Mouse (Mus musculus): Measurements from ENCODE around the gene Tbc1d9. TPM values are rescaled to one million over a fixed set of nuclear protein-coding genes. Genes with fewer than 3 reads are reported as not detected.

Gene Tbc1d9
- total and polyA plus RNA-seq, 2 experiments from 2014 or later: 17.1 to 107 TPM

DNA sequence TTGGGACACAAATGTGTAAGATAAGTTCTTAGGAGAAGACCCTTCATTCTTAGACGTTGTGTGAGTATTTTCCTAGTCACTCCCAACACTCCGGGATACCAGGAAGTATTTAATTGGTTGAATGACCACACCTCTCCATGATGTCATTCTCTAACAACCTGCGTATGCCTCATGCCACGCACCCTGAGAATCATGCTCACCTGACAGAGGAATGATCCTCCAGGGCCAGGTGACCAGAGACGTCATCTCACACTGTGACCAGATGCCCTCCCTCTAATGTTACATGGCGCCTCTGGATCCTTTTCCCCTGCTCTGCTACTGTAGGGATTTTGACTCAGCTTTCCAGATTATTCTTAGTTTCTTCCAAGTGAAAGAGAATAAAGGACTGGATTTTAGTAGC is 16.0 kb upstream of the Tbc1d9 start:
- 92% methylated on average over 6 of the region's 6 CpGs for WGBS
- no peaks in the 10 kb centered on the region for H3K27me3 ChIP-seq (ENCODE audit: insufficient read depth, low read length)
- no peak overlapping the region for H3K27ac ChIP-seq (ENCODE audit: low read depth, low read length)
- no peaks in the 10 kb centered on the region for H3K9me3 ChIP-seq (ENCODE audit: low read length)
- ATAC-seq (no peak), DNase-seq (no peak)
- no peak for TF ChIP-seq CTCF (IDR thresholded peaks at IDR 0.05; ENCODE audit: low read depth)
- H3K4me2 ChIP-seq (ENCODE audit: low read depth): no peak overlapping the region
- no peaks in the 10 kb centered on the region for H3K36me3 ChIP-seq (ENCODE audit: insufficient read depth)
- no peak overlapping the region for H3K9ac ChIP-seq
- H3K4me1 ChIP-seq (ENCODE audit: insufficient read depth): no peaks in the 10 kb centered on the region
- H3K4me3 ChIP-seq (ENCODE audit: low read depth, low read length): no peak overlapping the region

DNA sequence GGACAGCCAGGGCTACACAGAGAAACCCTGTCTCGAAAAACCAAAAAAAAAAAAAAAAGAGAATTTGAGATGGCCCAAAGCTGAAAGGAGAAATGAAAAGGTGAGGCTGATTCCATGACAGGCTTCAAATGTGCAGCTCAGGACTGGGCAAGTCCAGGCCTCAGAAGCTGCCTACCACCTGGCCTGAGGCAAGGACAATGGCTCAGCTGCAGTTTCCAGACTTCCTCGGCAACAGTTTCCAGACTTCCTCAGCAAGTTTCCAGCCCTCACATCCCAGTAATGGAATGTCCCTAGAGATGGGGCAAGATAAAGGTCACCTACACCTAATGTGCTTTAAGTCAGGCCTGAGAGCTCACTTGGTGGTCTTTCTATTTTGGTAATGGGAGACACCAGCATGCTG is 13.1 kb upstream of the Tbc1d9 start:
- Histone ChIP-seq H3K36me3 (ENCODE audit: insufficient read depth) (no peaks in the 10 kb centered on the region), H3K4me3 (ENCODE audit: low read depth, low read length) (no peak overlapping the region), H3K9me3 (ENCODE audit: low read length) (no peaks in the 10 kb centered on the region), H3K4me1 (ENCODE audit: insufficient read depth) (no peaks in the 10 kb centered on the region), H3K27me3 (ENCODE audit: insufficient read depth, low read length) (no peaks in the 10 kb centered on the region), H3K9ac (no peak overlapping the region), H3K27ac (ENCODE audit: low read depth, low read length) (no peak overlapping the region), H3K4me2 (ENCODE audit: low read depth) (no peak overlapping the region)
- DNase-seq: no peak
- ATAC-seq: no peak
- TF ChIP-seq CTCF (IDR thresholded peaks at IDR 0.05; ENCODE audit: low read depth): no peak
- 74% methylated on average over 1 of the region's 2 CpGs for WGBS

DNA sequence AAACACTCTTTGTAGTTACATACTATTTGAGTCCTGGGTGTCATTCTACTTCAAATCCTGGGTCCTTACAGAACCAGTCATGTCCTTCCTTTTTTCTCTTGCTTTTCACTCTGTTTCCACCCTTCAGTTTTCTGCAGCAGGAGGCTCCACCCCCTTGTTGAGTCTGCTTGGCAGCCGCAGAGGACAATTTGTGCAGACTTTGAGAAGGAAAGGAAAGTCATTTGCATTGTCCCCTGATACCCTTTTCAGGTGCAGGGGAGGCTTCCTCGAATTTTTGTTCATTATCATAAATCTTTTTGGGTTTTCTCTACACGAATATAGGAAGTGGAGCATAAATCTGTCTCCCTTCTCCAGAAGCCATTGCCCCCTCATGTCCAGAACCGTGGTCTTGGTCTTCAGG is 12.7 kb upstream of the Tbc1d9 start:
- WGBS: 56% methylated on average over 4 of the region's 4 CpGs
- Histone ChIP-seq H3K4me1 (ENCODE audit: insufficient read depth) (no peaks in the 10 kb centered on the region), H3K36me3 (ENCODE audit: insufficient read depth) (no peaks in the 10 kb centered on the region), H3K27ac (ENCODE audit: low read depth, low read length) (no peak overlapping the region), H3K4me3 (ENCODE audit: low read depth, low read length) (no peak overlapping the region), H3K4me2 (ENCODE audit: low read depth) (no peak overlapping the region), H3K27me3 (ENCODE audit: insufficient read depth, low read length) (no peaks in the 10 kb centered on the region), H3K9ac (no peak overlapping the region), H3K9me3 (ENCODE audit: low read length) (no peaks in the 10 kb centered on the region)
- no peak for DNase-seq
- TF ChIP-seq CTCF (IDR thresholded peaks at IDR 0.05; ENCODE audit: low read depth): no peak
- no peak for ATAC-seq

DNA sequence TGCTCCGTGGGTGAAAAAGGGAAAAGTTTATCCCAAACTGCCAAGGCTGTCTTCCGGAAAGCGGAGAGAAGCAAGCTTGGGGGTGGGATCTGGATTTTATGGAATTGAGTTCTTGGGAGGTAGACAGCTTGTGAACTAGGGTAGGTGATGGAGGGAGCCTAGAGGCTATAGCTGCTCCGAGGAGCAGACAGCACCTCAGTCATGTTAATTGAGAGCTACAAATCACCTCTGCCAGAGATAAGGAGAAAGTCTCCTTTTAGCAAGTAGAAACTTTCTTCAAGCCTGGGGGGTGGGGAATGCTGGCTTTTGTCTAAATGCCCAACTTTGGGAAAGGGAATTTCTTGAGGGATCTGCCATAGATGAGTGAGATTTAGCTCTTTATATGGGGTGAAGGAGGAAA is 10.0 kb upstream of the Tbc1d9 start:
- WGBS: 51% methylated on average over 4 of the region's 4 CpGs
- H3K4me1 ChIP-seq (ENCODE audit: insufficient read depth): no peaks in the 10 kb centered on the region
- no peak overlapping the region for H3K27ac ChIP-seq (ENCODE audit: low read depth, low read length)
- H3K36me3 ChIP-seq (ENCODE audit: insufficient read depth): no peaks in the 10 kb centered on the region
- no peak for ATAC-seq
- DNase-seq: no peak
- no peaks in the 10 kb centered on the region for H3K27me3 ChIP-seq (ENCODE audit: insufficient read depth, low read length)
- H3K4me3 ChIP-seq (ENCODE audit: low read depth, low read length): no peak overlapping the region
- H3K9ac ChIP-seq: no peak overlapping the region
- no peaks in the 10 kb centered on the region for H3K9me3 ChIP-seq (ENCODE audit: low read length)
- H3K4me2 ChIP-seq (ENCODE audit: low read depth): no peak overlapping the region
- no peak for TF ChIP-seq CTCF (IDR thresholded peaks at IDR 0.05; ENCODE audit: low read depth)

DNA sequence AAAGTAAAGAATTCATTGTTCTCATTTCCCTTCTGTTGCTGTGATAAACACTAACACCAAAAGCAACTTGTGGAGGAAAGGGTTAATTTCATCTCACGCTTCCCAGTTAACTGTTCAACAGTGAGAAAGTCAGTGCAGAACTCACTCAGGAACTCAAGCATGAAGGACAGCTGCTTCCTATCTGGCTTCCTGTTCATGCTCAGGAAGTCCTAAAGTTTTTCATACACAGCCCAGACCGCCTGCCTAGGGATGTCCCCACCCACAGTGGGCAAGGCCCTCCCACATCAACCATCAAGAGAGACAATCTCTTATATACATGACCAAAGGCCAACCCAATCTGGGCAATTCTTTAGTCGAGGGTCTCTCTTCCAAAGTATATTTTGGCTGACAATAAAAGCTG is 6.2 kb upstream of the Tbc1d9 start:
- Histone ChIP-seq H3K4me2 (ENCODE audit: low read depth) (no peak overlapping the region), H3K4me3 (ENCODE audit: low read depth, low read length) (no peak overlapping the region), H3K36me3 (ENCODE audit: insufficient read depth) (no peaks in the 10 kb centered on the region), H3K4me1 (ENCODE audit: insufficient read depth) (no peaks in the 10 kb centered on the region), H3K27me3 (ENCODE audit: insufficient read depth, low read length) (no peaks in the 10 kb centered on the region), H3K9me3 (ENCODE audit: low read length) (no peaks in the 10 kb centered on the region), H3K27ac (ENCODE audit: low read depth, low read length) (no peak overlapping the region), H3K9ac (no peak overlapping the region)
- TF ChIP-seq CTCF (IDR thresholded peaks at IDR 0.05; ENCODE audit: low read depth): no peak
- WGBS: 72% methylated on average over 3 of the region's 3 CpGs
- DNase-seq (no peak), ATAC-seq (no peak)

DNA sequence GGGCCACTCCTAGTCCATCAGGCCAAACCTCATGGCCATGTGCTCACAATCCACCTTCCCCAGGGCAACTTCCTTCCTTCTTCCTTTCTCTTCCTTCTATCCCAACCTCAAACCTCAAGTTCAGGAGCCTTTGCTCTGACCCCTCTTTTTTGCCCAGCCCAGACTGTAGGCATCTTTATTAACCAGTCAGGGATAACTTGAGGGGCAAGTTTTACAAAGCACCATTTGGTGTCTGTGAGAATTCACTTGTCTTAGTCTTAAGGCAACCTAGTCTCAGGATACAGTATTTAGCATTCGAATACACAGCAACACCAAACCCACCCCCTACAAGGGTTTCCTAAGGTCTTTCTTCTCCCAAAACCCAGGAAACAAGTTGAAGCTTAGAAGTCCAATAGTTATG is 5.5 kb upstream of the Tbc1d9 start:
- Histone ChIP-seq H3K27ac (ENCODE audit: low read depth, low read length) (no peak overlapping the region), H3K4me3 (ENCODE audit: low read depth, low read length) (no peak overlapping the region), H3K36me3 (ENCODE audit: insufficient read depth) (no peaks in the 10 kb centered on the region), H3K9ac (no peak overlapping the region), H3K4me2 (ENCODE audit: low read depth) (no peak overlapping the region), H3K4me1 (ENCODE audit: insufficient read depth) (no peaks in the 10 kb centered on the region), H3K9me3 (ENCODE audit: low read length) (no peaks in the 10 kb centered on the region), H3K27me3 (ENCODE audit: insufficient read depth, low read length) (no peaks in the 10 kb centered on the region)
- 50% methylated on average over 1 of the region's 1 CpGs for WGBS
- no peak for DNase-seq
- no peak for ATAC-seq
- no peak for TF ChIP-seq CTCF (IDR thresholded peaks at IDR 0.05; ENCODE audit: low read depth)

DNA sequence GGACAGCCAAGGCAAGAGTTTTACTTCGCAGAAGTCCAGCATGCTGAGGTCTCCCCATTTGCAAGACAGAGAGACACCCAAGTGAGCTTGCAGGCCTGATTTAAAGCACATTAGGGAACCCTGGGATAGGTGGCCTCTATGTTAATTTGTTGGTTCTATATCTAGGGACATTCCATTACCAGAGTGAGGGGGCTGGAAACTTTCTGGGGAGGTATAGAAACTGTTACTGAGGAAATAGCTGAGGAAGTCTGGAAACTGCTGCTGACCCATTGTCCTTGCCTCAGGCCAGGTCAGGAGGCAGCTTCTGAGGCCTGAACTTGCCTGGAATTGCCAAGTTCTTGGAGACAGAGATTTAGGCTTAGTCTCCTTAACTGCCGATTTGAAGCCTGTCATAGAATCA is 4.5 kb upstream of the Tbc1d9 start:
- 75% methylated on average over 2 of the region's 2 CpGs for WGBS
- H3K27ac ChIP-seq (ENCODE audit: low read depth, low read length): no peak overlapping the region
- no peaks in the 10 kb centered on the region for H3K9me3 ChIP-seq (ENCODE audit: low read length)
- TF ChIP-seq CTCF (IDR thresholded peaks at IDR 0.05; ENCODE audit: low read depth): no peak
- H3K9ac ChIP-seq: no peak overlapping the region
- no peak overlapping the region for H3K4me3 ChIP-seq (ENCODE audit: low read depth, low read length)
- no peaks in the 10 kb centered on the region; the same call in 1 of the 2 replicates for H3K4me1 ChIP-seq (ENCODE audit: insufficient read depth)
- H3K4me2 ChIP-seq (ENCODE audit: low read depth): no peak overlapping the region
- H3K36me3 ChIP-seq (ENCODE audit: insufficient read depth): no peaks in the 10 kb centered on the region
- H3K27me3 ChIP-seq (ENCODE audit: insufficient read depth, low read length): no peaks in the 10 kb centered on the region
- DNase-seq: no peak
- no peak for ATAC-seq
